Comparison of ENCODE assay signal across 8 mouse cellular contexts in the genomic region with DNA sequence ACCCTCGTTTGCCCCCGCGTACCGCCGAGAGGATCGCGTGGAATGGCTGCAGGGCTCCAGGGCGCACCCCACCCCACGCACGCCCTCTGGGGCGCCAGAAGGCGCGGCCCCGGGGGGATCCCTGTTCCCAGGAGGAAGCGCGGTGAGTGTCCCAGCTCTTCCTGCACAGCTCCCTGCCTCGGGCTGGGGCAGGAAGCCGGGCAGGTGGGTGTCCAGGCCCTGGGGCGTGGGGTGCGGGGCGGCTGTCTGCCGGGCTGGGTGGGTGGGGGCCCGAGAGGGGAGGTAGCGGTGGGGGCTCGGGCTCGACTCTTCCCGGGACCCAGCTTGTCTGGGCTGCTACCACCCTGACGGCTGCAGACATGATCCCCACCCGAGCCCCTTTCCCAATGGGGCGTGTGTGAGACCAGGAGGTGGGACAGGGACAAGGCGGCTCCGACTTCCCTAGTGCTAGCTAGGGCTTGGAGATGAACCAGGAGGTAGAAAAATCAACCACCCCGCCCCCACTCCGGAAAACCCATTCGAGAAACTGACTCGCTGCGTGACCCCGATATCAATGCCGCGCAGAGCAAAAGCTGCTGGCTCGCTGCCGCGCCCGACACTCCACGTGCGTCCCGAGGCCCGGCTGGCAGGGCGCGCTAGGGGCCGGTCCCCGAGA.
DNase-seq lines count a peak whose midpoint lies in the region; ATAC-seq and TF ChIP-seq lines count a peak whose summit lies in the region.

No protein-coding gene starts in this region.

- H3K4me2 ChIP-seq in embryonic facial prominence, embryonic 14.5 days (ENCODE audit: low read depth, low read length): peak overlapping the region; percentile 97
- H3K4me2 ChIP-seq in heart, embryonic 14.5 days (ENCODE audit: low read length): peak overlapping the region; percentile 98
- H3K4me2 ChIP-seq in stomach, embryonic 15.5 days: peak overlapping the region; percentile 96

- peak; percentile 36 for DNase-seq in embryonic facial prominence, embryonic 14.5 days (ENCODE audit: low spot score)
- peak; percentile 50 to 57 for DNase-seq in kidney, postnatal 25 days
- peak; percentile 60 for DNase-seq in midbrain, embryonic 10.5 days (ENCODE audit: low spot score)

- ATAC-seq in activated CD4-positive, CD25-positive, alpha-beta regulatory T cell, adult 4 months: peak; percentile 40
- peak; percentile 44 for ATAC-seq in embryonic facial prominence, embryonic 14.5 days (ENCODE audit: low read depth)
- peak; percentile 57 for ATAC-seq in heart, embryonic 14.5 days (ENCODE audit: insufficient number of reproducible peaks, insufficient read depth, low FRiP score, low read depth)
- peak; percentile 40 for ATAC-seq in stomach, embryonic 15.5 days (ENCODE audit: insufficient read depth, low FRiP score, low read depth)
- ATAC-seq in inflammation-experienced regulatory T-cells, adult 6 months: no peak

- no peak for TF ChIP-seq CTCF in E14TG2a.4 (conservative IDR thresholded peaks at IDR 0.05; ENCODE audit: low read length)

- H3K9me3 ChIP-seq in E14TG2a.4 (ENCODE audit: low read length): no peaks in the 10 kb centered on the region
- no peaks in the 10 kb centered on the region for H3K9me3 ChIP-seq in embryonic facial prominence, embryonic 14.5 days (ENCODE audit: control insufficient read depth, low read length)
- H3K9me3 ChIP-seq in heart, embryonic 14.5 days (ENCODE audit: control insufficient read depth, low read length): no peaks in the 10 kb centered on the region
- H3K9me3 ChIP-seq in midbrain, embryonic 10.5 days (replicated peaks): no peaks in the 10 kb centered on the region
- no peaks in the 10 kb centered on the region for H3K9me3 ChIP-seq in stomach, embryonic 15.5 days

- no peaks in the 10 kb centered on the region for H3K36me3 ChIP-seq in E14TG2a.4 (ENCODE audit: insufficient read depth, low read length)
- no peaks in the 10 kb centered on the region for H3K36me3 ChIP-seq in embryonic facial prominence, embryonic 14.5 days (ENCODE audit: control insufficient read depth, insufficient read depth, low read length)
- H3K36me3 ChIP-seq in heart, embryonic 14.5 days (ENCODE audit: control insufficient read depth, insufficient read depth, low read length): no peaks in the 10 kb centered on the region
- no peaks in the 10 kb centered on the region for H3K36me3 ChIP-seq in midbrain, embryonic 10.5 days
- H3K36me3 ChIP-seq in stomach, embryonic 15.5 days: no peaks in the 10 kb centered on the region

- peak overlapping the region; percentile 85 for H3K4me3 ChIP-seq in E14TG2a.4 (replicated peaks; ENCODE audit: low read length)
- H3K4me3 ChIP-seq in embryonic facial prominence, embryonic 14.5 days (ENCODE audit: low read depth, low read length): peak overlapping the region; percentile 77
- H3K4me3 ChIP-seq in heart, embryonic 14.5 days (ENCODE audit: control insufficient read depth in 1 of 2, insufficient read depth in 1 of 2, low read depth in 1 of 2, low read length in 2 of 2): peak overlapping the region; percentile 80 to 88
- H3K4me3 ChIP-seq in midbrain, embryonic 10.5 days: peak overlapping the region; percentile 90
- H3K4me3 ChIP-seq in stomach, embryonic 15.5 days (replicated peaks): peak overlapping the region; percentile 79

- peaks cover 89% of the 10 kb centered on the region for H3K27me3 ChIP-seq in E14TG2a.4 (ENCODE audit: insufficient read depth, low read length)
- peaks cover 15% of the 10 kb centered on the region for H3K27me3 ChIP-seq in embryonic facial prominence, embryonic 14.5 days (replicated peaks; ENCODE audit: control insufficient read depth, insufficient read depth, low read length)
- H3K27me3 ChIP-seq in heart, embryonic 14.5 days (ENCODE audit: control insufficient read depth, insufficient read depth, low read length): no peaks in the 10 kb centered on the region; the same call in 1 of the 2 replicates
- peaks cover 92% of the 10 kb centered on the region for H3K27me3 ChIP-seq in midbrain, embryonic 10.5 days (ENCODE audit: low read depth, poor library complexity, severe bottlenecking)
- no peaks in the 10 kb centered on the region for H3K27me3 ChIP-seq in stomach, embryonic 15.5 days (replicated peaks)

- WGBS in embryonic facial prominence, embryonic 14.5 days: under 1% methylated on average over 36 of the region's 52 CpGs
- under 1% methylated on average over 52 of the region's 52 CpGs for WGBS in heart, embryonic 14.5 days
- 0% methylated on average over 52 of the region's 52 CpGs for WGBS in midbrain, embryonic 10.5 days
- under 1% methylated on average over 45 of the region's 52 CpGs for WGBS in stomach, embryonic 15.5 days

- H3K4me1 ChIP-seq in E14TG2a.4 (replicated peaks; ENCODE audit: low read depth, low read length): peaks cover 34% of the 10 kb centered on the region
- peaks cover 19% of the 10 kb centered on the region for H3K4me1 ChIP-seq in embryonic facial prominence, embryonic 14.5 days (ENCODE audit: control insufficient read depth, insufficient read depth, low read length)
- peaks cover 12 to 16% of the 10 kb centered on the region in 2 experiments for H3K4me1 ChIP-seq in heart, embryonic 14.5 days (ENCODE audit: control insufficient read depth in 2 of 2, insufficient read depth in 2 of 2, low read length in 2 of 2)
- peaks cover 63% of the 10 kb centered on the region for H3K4me1 ChIP-seq in midbrain, embryonic 10.5 days
- peaks cover 13% of the 10 kb centered on the region for H3K4me1 ChIP-seq in stomach, embryonic 15.5 days

- H3K27ac ChIP-seq in embryonic facial prominence, embryonic 14.5 days (replicated peaks; ENCODE audit: low read depth, low read length): peak overlapping the region; percentile 67
- H3K27ac ChIP-seq in heart, embryonic 14.5 days (replicated peaks in 1 of 2; ENCODE audit: control insufficient read depth in 1 of 2, insufficient read depth in 1 of 2, low read depth in 2 of 2, low read length in 2 of 2): peak overlapping the region in 1 of 2 experiments; percentile 37; a peak in 1 of 4 replicates
- peak overlapping the region; percentile 86 for H3K27ac ChIP-seq in midbrain, embryonic 10.5 days (replicated peaks)
- H3K27ac ChIP-seq in stomach, embryonic 15.5 days: 0 out of 2 replicates have a peak overlapping the region, but pooled peaks have one; percentile 40

- peak overlapping the region; percentile 83 for H3K9ac ChIP-seq in embryonic facial prominence, embryonic 14.5 days (ENCODE audit: low read depth, low read length)
- H3K9ac ChIP-seq in heart, embryonic 14.5 days (ENCODE audit: low read length): peak overlapping the region; percentile 89
- peak overlapping the region; percentile 44 for H3K9ac ChIP-seq in stomach, embryonic 15.5 days
